Mouse (Mus musculus): ENCODE results near the gene Preb.
A peak's percentile ranks its signal among the peaks of the same experiment; 100 is the strongest.

The Preb gene

DNA sequence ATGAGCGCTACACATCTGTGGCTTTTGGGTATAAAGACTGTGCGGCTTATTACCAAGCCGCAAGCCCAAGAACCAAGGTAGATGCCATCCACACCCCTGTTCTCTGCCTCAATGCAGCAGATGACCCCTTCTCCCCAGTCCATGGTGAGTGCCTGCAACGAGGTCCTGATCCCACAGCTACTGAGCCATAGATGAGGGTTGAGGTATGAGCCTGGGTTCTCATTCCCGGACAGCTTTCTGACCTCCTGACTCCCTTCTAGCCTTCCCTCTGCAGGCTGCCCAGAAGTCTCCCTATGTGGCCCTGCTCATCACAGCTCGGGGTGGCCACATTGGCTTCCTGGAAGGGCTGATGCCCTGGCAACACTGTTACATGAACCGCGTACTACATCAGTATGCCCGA lies 5.6 kb downstream of the Preb start:
- DNase-seq (ENCODE audit: low read depth) = no peak

DNA sequence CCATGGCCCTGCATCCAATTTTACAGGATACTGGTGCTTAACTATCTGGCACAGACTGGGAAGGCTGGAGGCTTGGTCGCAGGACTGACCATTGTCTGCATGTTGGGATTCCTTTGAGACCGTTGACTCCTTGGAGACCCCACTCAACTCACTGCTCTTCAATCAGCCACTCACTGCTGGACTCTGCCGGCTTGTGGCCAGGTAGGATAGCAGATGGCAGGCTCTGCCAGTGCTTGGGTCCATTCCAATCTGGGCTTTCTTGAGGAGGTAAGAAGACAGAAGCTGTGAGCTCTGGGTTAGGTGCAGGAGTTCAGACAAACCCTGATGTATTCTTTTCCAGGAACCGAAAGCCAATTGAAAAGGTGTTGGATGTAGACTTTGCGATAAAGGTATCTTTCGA lies 6.1 kb downstream of the Preb start:
- DNase-seq (ENCODE audit: low read depth) = no peak

DNA sequence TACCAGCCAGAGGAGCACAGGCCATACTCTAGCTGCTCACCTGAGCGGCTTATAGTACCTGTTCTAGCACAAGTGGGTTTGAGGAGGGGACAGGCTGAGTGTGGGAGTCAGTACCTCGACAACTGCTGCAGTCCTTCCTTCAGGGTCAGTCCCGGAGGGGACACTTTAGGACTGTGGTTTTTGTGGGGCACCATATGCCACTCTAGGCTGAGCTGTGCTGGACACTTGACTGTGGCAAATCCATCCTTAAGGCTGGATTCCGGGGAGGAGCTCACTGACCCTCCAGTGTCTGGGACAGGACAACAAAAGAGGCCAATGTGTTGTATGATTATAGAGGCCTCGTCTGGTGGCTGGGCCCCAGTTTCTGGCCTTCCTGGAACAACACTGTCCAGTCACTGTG lies 7.6 kb downstream of the Preb start:
- no peak for DNase-seq (ENCODE audit: low read depth)

DNA sequence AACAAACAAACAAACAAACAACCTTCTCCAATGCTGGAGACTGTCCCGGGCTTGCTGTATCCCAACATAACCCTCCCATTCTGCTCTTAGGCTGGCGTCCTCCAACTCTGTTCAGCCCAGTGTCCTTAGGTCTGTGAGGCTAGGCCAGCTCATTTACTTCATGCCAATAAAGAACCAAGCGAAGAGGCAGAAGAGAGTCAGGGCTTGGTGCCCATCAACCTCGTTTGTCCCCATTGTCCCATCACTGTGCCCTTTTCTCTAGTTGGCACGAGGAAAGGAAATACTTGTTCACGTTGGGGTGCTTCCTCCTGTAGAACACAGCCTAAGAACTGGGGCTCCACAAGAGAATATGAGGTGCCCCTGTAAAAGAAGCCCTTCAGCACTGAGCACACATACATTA lies 8.5 kb downstream of the Preb start:
- DNase-seq (ENCODE audit: low read depth) = no peak

DNA sequence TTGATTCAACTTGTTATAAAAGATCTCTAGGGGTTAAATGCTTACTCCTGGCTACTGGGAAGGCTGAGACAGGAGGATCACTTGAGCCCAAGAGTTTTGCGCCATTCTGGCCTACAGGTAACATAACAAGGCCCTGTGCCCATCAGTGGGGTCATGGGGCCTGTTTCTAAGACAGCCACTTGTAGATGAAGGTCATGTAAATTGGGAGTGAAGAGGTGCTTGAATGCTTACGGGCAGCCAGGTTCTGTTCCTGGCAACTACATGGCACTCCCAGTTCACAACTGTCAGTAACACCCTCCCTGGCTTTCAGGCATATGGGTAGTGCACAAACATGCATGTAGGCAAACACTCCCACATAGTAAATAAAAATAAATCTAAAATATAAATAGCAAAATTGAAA lies 9.2 kb downstream of the Preb start:
- no peak for DNase-seq (ENCODE audit: low read depth)

- peak; percentile 54 for DNase-seq (ENCODE audit: low read depth)
These were observed 9.7 kb downstream of the Preb start for GRCm38 (mm10) chr5:30950451-30950850.

GRCm38 (mm10) chr5:30949654-30950326 lies 10.4 kb downstream of the Preb start:
- DNase-seq (ENCODE audit: low read depth) = peak; percentile 96

- no peak for DNase-seq (ENCODE audit: low read depth)
These were observed 11.5 kb downstream of the Preb start for GRCm38 (mm10) chr5:30948620-30949019.

DNA sequence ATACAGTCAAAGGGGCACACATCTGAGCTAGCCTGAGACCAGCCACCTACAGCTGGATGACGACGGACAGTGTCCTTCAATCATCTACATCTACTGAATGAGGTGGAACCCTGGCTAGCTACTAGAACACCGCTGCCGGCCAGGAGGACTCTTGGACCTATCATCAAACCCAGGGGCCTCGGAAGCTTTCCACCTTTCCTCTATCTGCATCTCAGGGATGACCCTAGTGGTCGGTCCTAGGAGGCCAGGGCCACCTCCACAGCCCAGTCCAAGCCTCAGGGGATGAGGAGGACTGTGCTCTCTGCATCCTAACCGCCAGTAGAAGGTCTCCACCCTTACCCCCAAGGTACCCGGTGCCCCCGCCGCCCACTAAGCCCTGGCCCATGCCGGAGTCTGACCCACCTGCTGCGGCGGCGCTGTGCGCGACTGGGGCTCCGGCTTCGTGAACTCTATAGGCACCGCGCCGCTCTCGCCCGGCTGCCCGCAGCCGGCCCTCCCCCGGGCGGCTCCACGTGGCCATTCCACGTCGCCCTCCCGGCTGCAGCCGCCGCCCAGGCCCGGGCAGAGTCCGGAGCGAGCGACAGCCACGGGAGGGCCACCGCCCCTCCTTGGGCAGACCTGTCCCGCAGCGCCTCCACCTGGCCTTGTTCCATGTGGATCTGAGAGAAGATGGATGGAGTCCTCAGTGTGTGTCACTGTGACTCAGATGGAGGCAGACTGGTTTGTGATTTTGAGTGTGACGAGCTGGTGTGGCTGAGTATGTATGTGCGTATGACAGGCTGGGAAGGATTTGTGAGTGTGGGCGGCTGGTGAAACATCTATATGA lies 15.0 kb downstream of the Preb start, which contains the start of gene Cgref1:
TSS of gene Cgref1 (minus strand) at position 636 of the 826 bp plus-strand sequence.
- DNase-seq (ENCODE audit: low read depth) = peak; percentile 75

GRCm38 (mm10) chr5:30944344-30944743 lies 15.8 kb downstream of the Preb start:
- DNase-seq (ENCODE audit: low read depth) = no peak

DNA sequence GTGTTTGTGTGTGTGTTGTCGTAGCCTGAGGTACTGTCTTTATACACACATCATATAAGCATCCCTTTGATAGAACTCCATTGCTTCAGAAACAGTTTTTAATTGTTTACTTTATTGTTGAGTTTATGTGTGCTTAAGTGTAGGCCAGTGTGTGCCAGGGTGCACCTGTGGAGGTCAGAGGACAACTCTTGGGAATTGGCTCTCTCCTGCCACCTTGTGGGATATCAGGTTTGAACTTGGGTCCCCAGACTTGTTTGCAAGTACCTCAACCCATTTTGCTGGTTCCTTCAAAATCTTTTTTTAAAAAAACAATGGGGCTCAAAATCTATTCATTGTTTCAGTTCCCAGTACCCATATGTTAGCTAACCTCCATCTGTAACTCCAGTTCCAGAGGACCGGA lies 17.2 kb downstream of the Preb start:
- DNase-seq (ENCODE audit: low read depth) = no peak

DNA sequence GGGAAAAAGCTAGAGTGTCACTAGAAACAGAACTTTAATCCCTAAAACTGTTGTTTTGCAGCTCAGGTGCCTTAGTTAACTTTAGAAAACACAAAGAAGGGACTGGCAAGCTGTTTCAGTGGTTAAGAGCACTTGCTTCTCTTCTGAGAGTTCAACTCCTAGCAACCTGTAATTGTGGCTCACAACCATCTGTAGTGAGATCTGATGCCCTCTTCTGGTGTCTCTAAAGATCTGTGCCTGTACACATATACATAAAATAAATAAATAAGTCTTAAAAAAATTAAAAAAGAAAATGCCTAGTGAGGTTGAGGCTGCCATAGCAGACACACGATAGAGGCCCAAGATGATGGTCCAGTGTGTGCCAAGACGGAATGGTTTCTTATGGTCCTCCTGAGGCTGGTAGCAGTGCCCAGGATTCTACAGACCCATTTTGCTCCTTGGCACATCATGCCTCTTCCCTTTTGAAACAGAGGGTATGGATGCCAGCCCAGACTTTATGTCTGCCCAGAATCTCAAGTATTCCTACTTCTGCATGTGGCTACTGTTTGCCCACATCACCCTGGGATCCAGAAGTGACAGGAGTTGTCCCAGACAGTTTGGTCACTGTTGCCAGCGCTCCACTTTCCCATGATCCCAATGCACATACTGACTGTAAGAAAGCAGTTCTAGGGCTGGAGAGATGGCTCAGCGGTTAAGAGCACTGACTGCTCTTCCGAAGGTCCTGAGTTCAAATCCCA lies 25.3 kb downstream of the Preb start:
- DNase-seq (ENCODE audit: low read depth) = peak; percentile 34

DNA sequence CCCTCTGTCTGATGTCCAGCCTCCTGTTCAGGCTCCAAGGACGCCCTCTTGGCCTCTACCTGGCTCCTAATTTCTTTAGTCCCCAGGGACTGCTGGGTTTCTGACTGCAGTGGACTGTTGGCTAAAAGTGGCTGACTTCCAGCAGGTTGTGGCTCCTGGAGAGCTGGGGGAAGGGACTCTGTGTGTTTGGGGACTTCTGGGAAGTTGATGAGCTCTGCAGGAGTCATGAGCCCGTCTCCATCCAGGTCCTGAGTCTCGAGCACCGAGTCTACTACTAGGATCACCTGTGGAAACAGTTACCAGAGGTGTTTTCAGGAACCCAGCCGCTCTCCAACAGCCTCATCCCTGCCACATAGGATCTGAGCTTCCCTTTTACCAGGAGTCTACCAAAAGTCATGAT lies 26.5 kb downstream of the Preb start:
- no peak for DNase-seq (ENCODE audit: low read depth)

- no peak for DNase-seq (ENCODE audit: low read depth)
These were observed 28.8 kb downstream of the Preb start for GRCm38 (mm10) chr5:30931378-30931777.

DNA sequence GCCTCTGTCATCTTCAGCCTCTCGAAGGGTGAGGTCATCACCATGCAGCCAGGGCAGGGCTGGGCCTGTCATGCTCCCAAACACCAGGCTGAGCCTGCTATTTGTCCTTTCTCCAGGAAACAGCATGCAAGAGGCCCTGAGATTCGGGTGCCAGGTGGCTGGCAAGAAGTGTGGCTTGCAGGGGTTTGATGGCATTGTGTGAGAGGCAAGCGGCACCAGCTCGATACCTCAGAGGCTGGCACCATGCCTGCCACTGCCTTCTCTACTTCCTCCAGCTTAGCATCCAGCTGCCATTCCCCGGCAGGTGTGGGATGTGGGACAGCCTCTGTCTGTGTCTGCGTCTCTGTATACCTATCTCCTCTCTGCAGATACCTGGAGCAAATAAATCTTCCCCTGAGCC lies 29.3 kb downstream of the Preb start:
- no peak for DNase-seq (ENCODE audit: low read depth)

- DNase-seq (ENCODE audit: low read depth) = peak; percentile 92
These were observed 30.0 kb downstream of the Preb start for GRCm38 (mm10) chr5:30930121-30930520.

DNA sequence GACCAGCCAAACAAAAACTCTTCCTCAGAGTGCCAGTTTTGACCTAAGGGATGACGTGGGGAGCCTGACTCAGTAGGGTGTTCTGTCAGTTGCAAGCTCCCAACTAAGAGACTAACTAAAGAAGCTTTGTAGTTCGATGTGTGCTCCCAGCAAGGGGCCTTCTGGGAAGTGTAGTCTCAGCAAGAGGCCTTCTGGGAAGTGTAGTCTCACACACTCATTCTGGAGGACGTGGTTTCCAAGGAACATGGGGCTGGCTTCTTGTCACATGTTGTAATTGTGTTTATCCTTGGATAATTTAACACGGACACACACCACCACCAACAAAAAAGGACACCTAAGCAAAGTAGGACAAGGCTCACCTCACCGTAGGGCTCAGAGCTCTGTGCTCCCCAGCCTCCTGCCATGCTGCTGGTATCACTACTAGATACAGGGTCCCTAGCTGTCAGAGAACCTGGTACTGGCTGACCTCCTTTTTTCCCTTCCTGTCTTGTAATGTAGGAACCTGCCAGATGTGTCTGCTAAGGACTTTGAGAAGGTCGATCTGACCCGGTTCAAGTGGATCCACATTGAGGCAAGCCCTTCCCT lies 32.1 kb downstream of the Preb start:
- peak; percentile 62 for DNase-seq (ENCODE audit: low read depth)

- DNase-seq (ENCODE audit: low read depth) = no peak
These were observed 34.1 kb downstream of the Preb start for GRCm38 (mm10) chr5:30926073-30926472.

DNA sequence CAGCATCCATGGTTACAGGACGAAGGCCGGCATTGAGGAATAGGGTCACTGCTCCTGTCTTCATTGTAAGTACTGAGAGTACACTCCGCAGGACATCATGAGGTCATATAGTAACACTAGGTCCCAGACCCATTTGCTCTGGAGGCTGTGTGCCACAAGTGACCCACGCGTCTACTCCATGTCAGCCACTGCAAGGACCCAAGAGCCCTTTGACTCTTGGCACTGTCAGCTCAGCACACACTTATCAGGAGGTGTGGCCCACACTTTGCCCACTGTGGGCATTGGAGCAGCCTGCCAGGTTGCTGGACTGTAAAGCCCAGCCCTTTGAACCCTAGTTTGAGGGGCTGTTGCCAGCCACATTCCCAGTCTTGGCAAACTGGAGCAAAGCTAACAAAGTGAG lies 34.9 kb downstream of the Preb start:
- no peak for DNase-seq (ENCODE audit: low read depth)

DNA sequence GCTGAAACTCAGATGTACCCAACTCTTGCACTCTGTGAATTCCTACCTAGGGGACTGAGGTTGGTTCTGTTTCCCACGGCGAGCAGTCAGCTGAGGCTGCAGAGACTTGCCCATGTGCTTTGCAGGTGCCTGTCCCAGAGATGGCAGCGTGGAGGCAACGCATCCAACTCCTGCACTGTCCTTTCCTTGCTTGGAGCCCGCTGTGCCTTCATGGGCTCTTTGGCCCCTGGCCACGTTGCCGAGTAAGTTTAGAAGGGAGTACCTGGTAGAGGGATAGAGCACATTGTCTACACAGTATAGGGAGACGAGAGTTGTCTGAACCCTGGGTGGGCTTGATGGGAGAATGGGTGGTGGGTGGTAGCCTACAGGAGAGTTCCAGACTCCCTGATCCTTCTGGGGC lies 35.5 kb downstream of the Preb start:
- DNase-seq (ENCODE audit: low read depth) = no peak

- no peak for DNase-seq (ENCODE audit: low read depth)
These were observed 37.0 kb downstream of the Preb start for GRCm38 (mm10) chr5:30923119-30923518.

DNA sequence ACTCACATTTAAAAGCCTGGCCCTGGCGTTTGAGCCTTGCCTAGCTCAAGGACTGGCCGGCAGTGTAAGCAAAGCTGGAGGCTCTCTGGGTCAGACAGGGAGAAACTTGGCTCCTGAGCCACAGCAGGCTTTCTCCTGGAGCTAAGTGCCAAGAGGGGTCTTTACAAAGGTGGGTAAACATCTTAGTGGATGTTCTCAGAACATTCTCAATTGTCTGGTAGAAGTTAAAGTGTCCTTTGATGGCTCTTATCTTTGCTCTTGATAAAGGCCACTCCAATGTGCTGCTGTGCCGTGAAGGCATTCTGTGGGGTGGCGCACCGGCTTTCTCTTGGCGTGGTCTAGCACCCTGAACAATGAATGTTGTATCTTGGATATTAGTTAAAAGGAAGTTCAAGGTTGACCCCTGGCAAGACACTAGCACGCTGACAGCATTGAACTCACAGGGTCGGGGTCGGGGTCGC lies 37.5 kb downstream of the Preb start:
- DNase-seq (ENCODE audit: low read depth) = no peak

Data from NIH3T3 (cell line).